Mouse (Mus musculus) intestine, embryonic 15.5 days (tissue): Measurements from ENCODE around the gene Apbb2. TPM values are rescaled to one million over a fixed set of nuclear protein-coding genes. Genes with fewer than 3 reads are reported as not detected.

Experiments used
- ATAC-seq: fragments of 200-750 bp; cut with Nextera tagmentation; 2 replicates; pipeline ENCODE4 v1.8.0; 2017; ENCODE audit warnings: moderate TSS enrichment, moderate library complexity
- H3K27ac ChIP-seq: fragments of 300-500 bp; sonication (generic); 2 replicates; pipeline ENCODE4 v1.5.1; 2015; ENCODE audit warnings: mild to moderate bottlenecking, inconsistent platforms
- H3K27me3 ChIP-seq: fragments of 300-500 bp; sonication (generic); replicated peaks from 2 replicates; pipeline ENCODE4 v1.6.1; 2015; ENCODE audit warnings: inconsistent platforms
- H3K36me3 ChIP-seq: fragments of 300-500 bp; sonication (generic); 2 replicates; pipeline ENCODE4 v1.6.1; 2015; ENCODE audit warnings: inconsistent platforms
- H3K4me1 ChIP-seq: fragments of 300-500 bp; sonication (generic); replicated peaks from 2 replicates; pipeline ENCODE4 v1.6.1; 2015; ENCODE audit warnings: inconsistent platforms
- H3K4me2 ChIP-seq: fragments of 300-500 bp; sonication (generic); replicated peaks from 2 replicates; pipeline ENCODE4 v1.6.1; 2015; ENCODE audit warnings: mild to moderate bottlenecking, inconsistent platforms
- H3K4me3 ChIP-seq: fragments of 300-500 bp; sonication (generic); replicated peaks from 2 replicates; pipeline ENCODE4 v1.5.1; 2015; ENCODE audit warnings: inconsistent platforms
- H3K9ac ChIP-seq: fragments of 300-500 bp; sonication (generic); 2 replicates; pipeline ENCODE4 v1.6.1; 2015; ENCODE audit warnings: inconsistent platforms
- H3K9me3 ChIP-seq: fragments of 300-500 bp; sonication (generic); 2 replicates; pipeline ENCODE4 v1.6.1; 2016; ENCODE audit warnings: inconsistent platforms
- WGBS: fragments of 180-500 bp; shearing (Covaris S2); methylation state at CpG from one replicate; pipeline ENCODE4 v1.1.7; 2015; 5-methylcytosine and 5-hydroxymethylcytosine counted together
- polyA plus RNA-seq: library from polyadenylated mRNA; unstranded; fragments of >200 nt; fragmentation: Nextera tagmentation; extraction: Ambion mirVana; gene quantifications from 2 replicates; pipeline ENCODE4 v1.2.1, GENCODE M21; 2015

The Apbb2 gene
- polyA plus RNA-seq, 1 experiment from 2014 or later = 35.4 TPM

DNA sequence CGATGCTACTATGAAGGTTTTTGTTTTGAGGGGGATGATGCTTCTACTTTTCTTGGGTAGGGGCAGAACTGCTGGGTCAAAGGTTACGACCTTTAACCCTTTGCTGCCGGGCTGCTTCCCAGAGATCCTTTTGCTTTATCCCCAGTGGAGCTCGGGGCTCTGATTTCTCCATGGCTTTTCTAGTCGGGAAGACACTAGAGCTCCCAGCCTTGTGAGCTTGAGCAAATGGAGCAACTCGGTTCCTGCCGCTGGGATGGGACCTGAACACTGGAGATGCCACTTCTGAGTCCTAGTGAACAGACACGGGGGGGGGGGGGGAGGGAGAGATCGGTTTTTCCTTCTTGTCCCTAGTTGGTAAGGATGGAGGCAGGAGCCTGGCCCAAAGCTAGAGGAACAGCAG is 308.3 kb downstream of the Apbb2 start:
- Histone ChIP-seq H3K9me3 (no peaks in the 10 kb centered on the region), H3K4me1 (no peaks in the 10 kb centered on the region), H3K9ac (no peak overlapping the region), H3K36me3 (no peaks in the 10 kb centered on the region), H3K4me3 (no peak overlapping the region), H3K27ac (no peak overlapping the region), H3K4me2 (no peak overlapping the region), H3K27me3 (no peaks in the 10 kb centered on the region)
- WGBS = 76% methylated on average over 9 of the region's 9 CpGs
- no peak for ATAC-seq

DNA sequence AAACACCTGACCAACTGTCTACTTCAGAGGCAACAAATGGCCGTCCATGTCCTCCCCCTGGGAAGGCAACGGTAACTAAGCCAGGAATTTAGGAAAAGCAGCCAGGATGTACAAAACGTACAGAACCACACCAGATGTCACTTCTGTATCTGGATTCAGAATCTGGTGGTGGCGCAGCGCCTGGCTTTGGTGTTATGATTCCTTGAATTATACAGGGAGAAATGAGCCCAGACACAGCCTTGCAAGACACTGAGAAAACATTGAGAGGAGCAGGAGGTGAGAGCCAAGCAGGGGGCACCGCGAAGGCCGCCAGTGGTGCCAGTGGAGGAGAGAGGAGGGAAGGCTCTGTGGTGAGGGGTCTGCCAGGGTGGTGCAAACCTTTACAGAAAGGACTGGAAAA is 313.1 kb downstream of the Apbb2 start:
- H3K4me1 ChIP-seq = no peaks in the 10 kb centered on the region
- H3K36me3 ChIP-seq = no peaks in the 10 kb centered on the region
- no peak for ATAC-seq
- H3K4me3 ChIP-seq = no peak overlapping the region
- no peak overlapping the region for H3K27ac ChIP-seq
- no peak overlapping the region for H3K4me2 ChIP-seq
- no peak overlapping the region for H3K9ac ChIP-seq
- no peaks in the 10 kb centered on the region for H3K9me3 ChIP-seq
- WGBS = 83% methylated on average over 8 of the region's 8 CpGs
- H3K27me3 ChIP-seq = no peaks in the 10 kb centered on the region

DNA sequence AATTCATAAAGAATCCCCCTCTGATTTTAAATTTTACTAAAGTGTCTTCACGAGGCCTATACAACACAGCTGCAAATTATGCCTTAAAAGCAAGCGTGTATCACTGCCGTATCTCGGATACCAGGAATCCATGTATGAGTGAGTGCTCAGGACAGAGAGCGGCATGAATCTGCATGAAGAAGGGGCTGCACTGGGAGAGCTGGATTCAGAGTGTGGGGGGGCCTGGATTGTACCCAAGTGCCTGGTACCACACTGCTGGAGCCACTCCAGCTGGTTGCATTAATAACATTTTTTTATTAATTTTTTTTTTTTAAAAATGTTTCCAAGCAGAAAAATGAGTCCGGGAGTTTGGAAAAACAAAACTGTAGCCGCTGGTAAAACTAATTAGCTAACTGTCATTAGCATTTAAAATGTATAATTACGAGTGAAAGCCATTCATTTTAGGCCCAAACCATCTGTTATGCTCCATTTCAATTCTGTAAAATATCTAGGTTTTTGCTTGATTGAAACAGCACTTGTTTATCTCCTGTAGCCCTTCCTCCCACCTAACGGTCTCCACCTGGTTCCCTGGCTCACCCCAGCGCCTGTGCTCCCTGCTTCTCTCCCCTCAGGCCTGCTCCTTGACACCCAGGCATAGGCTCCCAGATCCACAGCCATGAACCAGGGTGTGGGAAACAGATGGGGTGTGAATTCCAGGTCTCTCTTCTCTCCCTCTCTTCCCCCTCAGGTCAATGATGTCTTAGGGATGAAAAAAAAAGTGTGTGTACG is 314.1 kb downstream of the Apbb2 start:
- 82% methylated on average over 11 of the region's 11 CpGs for WGBS

DNA sequence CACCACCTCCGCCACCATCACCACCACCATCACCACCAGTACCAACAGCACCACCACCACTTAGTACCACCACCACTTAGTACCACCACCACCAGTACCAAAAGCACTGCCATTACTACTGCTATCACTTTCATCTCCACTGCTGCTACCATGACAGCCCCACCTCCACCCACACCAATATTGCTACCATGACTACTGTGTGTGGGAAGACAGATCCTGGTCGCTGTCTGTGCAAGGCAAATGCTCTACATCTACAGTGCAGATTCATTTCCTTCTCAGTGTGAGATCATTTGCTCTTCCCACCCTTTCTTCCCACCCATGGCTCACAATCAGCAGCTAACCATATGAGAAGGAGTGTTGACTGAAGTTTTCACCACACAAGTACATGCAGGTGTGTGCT is 315.7 kb downstream of the Apbb2 start:
- Histone ChIP-seq H3K27ac (no peak overlapping the region), H3K36me3 (no peaks in the 10 kb centered on the region), H3K9ac (no peak overlapping the region), H3K9me3 (no peaks in the 10 kb centered on the region), H3K4me2 (no peak overlapping the region), H3K4me1 (no peaks in the 10 kb centered on the region), H3K4me3 (no peak overlapping the region), H3K27me3 (no peaks in the 10 kb centered on the region)
- no peak for ATAC-seq
- 94% methylated on average over 2 of the region's 2 CpGs for WGBS

More for the DNA sequence above, 314.1 kb downstream of the Apbb2 start:
- H3K4me2 ChIP-seq = no peak overlapping the region
- no peaks in the 10 kb centered on the region for H3K27me3 ChIP-seq
- H3K9ac ChIP-seq = no peak overlapping the region
- no peak for ATAC-seq
- no peaks in the 10 kb centered on the region for H3K4me1 ChIP-seq
- no peaks in the 10 kb centered on the region for H3K9me3 ChIP-seq
- H3K36me3 ChIP-seq = no peaks in the 10 kb centered on the region
- no peak overlapping the region for H3K4me3 ChIP-seq
- H3K27ac ChIP-seq = no peak overlapping the region

DNA sequence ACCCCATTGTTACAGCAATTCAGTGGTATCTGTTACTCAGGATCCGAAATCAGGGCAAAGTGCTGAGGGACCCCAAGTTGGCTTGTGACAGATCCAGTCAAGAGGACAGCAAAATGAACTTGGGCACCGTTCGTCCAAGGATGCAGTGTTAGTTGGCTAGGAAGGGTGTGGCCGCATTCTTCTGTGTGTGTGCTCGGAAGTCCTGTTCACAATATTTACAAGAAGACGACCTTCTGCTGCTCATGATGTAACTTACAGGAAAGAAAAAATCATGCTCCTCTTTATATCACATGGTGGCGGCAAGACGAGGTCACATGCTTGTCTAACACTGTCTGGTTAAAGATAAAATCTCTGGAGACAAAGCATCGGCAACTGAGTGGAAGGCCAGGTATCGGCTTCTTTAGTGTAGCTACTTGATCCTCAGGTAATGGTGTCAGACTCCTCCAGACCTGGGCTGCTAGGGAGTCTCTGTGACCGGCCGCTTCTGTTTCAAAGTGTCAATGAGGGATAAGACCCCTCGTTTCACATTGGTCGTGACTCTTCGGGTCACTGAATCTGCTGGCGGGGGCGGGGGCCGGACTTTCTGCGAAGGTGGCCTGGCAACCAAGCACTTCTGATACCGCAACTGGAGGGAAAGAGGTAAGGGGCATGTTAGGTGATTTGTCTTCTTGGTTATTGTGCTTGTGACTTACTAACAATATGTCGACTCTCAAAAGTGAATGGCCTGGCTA is 316.3 kb downstream of the Apbb2 start:
- H3K27ac ChIP-seq = no peak overlapping the region
- no peak for ATAC-seq
- H3K4me1 ChIP-seq = no peaks in the 10 kb centered on the region
- WGBS = 85% methylated on average over 21 of the region's 21 CpGs
- no peaks in the 10 kb centered on the region for H3K27me3 ChIP-seq
- no peaks in the 10 kb centered on the region for H3K36me3 ChIP-seq
- no peak overlapping the region for H3K9ac ChIP-seq
- no peak overlapping the region for H3K4me3 ChIP-seq
- H3K4me2 ChIP-seq = no peak overlapping the region
- no peaks in the 10 kb centered on the region for H3K9me3 ChIP-seq

DNA sequence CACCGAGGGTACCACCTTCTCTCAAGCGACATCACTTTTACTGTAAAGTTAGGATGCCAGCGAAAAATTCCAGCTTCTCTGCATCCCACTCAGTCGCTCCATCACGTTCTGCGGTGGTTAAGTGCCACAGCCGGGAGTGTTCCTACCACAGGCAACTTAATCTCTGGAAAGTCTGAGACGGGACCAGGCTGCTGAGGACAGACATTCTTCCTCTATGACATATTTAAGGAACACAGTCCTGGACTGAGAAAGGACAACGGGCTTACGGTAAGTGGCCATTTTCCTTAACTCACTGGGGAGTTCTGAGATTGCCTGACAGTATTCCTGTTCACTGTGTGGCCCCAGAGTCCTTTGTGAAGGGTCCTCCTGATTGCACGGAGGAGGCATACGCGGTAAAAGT is 318.0 kb downstream of the Apbb2 start:
- H3K4me2 ChIP-seq = no peak overlapping the region
- no peaks in the 10 kb centered on the region for H3K36me3 ChIP-seq
- no peaks in the 10 kb centered on the region for H3K27me3 ChIP-seq
- no peak for ATAC-seq
- no peak overlapping the region for H3K27ac ChIP-seq
- H3K9ac ChIP-seq = no peak overlapping the region
- 88% methylated on average over 13 of the region's 13 CpGs for WGBS
- H3K4me1 ChIP-seq = no peaks in the 10 kb centered on the region
- no peak overlapping the region for H3K4me3 ChIP-seq
- no peaks in the 10 kb centered on the region for H3K9me3 ChIP-seq

DNA sequence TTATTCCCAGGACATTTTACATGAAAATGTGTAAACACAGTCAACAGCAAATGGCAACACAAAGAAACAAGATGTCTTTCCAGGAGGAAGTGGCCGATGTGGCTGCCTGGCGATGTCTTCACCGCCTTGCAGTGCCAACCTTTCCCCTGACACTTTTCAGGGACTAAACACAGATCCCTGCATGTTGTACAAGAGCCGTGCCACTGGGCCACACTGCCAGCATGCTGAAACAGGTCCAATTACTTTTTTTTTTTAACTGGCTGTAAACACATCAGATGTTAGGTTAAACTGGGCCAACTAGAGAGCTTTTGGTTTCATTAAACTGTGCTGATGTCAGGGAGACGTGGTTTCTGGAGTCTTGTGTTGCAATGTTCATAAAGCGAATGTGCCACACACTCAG is 319.7 kb downstream of the Apbb2 start:
- Histone ChIP-seq H3K9me3 (no peaks in the 10 kb centered on the region), H3K27me3 (no peaks in the 10 kb centered on the region), H3K4me3 (no peak overlapping the region), H3K27ac (no peak overlapping the region), H3K4me1 (no peaks in the 10 kb centered on the region), H3K4me2 (no peak overlapping the region), H3K36me3 (no peaks in the 10 kb centered on the region), H3K9ac (no peak overlapping the region)
- no peak for ATAC-seq
- WGBS = 87% methylated on average over 6 of the region's 6 CpGs

DNA sequence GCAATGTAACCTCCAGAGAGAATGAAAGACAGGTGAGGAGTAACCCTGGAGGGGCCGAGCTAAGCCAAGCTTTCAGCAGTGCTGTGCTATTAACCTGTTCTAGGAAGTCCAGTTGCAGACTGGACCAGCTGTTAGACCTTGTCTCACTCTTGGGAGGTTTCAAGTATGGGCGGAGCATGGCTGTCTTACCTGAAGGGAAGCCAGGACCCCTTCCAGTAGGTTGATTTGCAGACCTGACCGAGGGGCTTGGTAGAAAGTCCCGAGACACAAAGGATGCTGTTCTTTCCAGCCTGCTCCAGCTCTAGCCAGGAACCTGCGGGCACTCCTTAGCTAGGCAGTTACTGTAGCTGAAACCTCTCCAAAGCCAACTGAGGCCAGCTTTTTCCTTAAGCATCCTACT is 322.5 kb downstream of the Apbb2 start:
- H3K4me2 ChIP-seq = no peak overlapping the region
- ATAC-seq = no peak
- no peaks in the 10 kb centered on the region for H3K4me1 ChIP-seq
- no peaks in the 10 kb centered on the region for H3K9me3 ChIP-seq
- no peak overlapping the region for H3K27ac ChIP-seq
- H3K36me3 ChIP-seq = no peaks in the 10 kb centered on the region
- no peak overlapping the region for H3K9ac ChIP-seq
- H3K27me3 ChIP-seq = no peaks in the 10 kb centered on the region
- no peak overlapping the region for H3K4me3 ChIP-seq
- WGBS = 89% methylated on average over 5 of the region's 5 CpGs

DNA sequence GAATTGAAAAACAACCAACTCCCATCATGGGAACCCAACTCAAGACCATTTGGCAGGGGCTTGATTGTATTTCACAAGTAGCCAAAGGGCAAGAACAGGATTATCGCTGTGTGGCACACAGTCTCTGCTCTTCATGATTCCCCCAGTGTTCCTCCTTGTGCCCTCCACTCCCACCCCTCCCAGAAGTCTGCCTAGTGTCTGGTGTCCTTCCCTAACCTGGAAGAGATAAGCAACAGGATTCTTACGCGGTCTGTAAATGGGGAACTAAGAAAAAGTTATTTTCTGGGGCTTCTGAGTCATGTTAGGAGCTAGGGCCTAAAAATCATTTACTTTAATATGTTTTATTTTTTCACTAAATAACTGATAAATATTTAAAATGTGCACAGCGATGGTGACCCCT is 323.6 kb downstream of the Apbb2 start:
- H3K4me3 ChIP-seq = no peak overlapping the region
- no peak overlapping the region for H3K9ac ChIP-seq
- no peaks in the 10 kb centered on the region for H3K36me3 ChIP-seq
- no peak overlapping the region for H3K4me2 ChIP-seq
- ATAC-seq = no peak
- no peaks in the 10 kb centered on the region for H3K9me3 ChIP-seq
- H3K27me3 ChIP-seq = no peaks in the 10 kb centered on the region
- no peaks in the 10 kb centered on the region for H3K4me1 ChIP-seq
- 88% methylated on average over 4 of the region's 4 CpGs for WGBS
- no peak overlapping the region for H3K27ac ChIP-seq

DNA sequence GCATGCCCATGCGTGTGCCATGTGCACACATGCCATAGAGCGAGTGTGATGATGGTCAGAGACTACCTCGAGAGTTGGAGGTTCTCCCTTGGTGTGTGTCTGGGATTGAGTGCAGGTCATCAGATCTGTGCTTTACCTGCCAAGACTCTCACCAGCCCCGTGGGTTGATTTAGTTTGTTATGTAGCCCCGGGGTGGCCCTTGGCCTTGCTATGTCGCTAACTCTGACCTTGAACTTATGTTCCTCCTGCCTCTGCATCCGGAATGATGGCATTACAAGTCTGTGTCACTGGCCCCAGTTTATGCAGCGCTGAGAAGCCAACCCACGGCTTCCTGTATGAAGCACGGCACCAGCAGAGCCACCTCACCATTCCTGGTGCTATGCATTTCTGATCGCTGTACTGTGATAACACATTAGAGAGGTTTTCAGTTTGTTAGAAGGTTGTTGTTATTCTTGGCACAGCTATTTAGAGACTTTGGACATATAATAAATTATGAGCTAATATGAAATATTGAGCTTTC is 324.4 kb downstream of the Apbb2 start:
- Histone ChIP-seq H3K9me3 (no peaks in the 10 kb centered on the region), H3K4me1 (no peaks in the 10 kb centered on the region), H3K4me3 (no peak overlapping the region), H3K4me2 (no peak overlapping the region), H3K27ac (no peak overlapping the region), H3K36me3 (no peaks in the 10 kb centered on the region), H3K9ac (no peak overlapping the region), H3K27me3 (no peaks in the 10 kb centered on the region)
- no peak for ATAC-seq
- 84% methylated on average over 11 of the region's 11 CpGs for WGBS

DNA sequence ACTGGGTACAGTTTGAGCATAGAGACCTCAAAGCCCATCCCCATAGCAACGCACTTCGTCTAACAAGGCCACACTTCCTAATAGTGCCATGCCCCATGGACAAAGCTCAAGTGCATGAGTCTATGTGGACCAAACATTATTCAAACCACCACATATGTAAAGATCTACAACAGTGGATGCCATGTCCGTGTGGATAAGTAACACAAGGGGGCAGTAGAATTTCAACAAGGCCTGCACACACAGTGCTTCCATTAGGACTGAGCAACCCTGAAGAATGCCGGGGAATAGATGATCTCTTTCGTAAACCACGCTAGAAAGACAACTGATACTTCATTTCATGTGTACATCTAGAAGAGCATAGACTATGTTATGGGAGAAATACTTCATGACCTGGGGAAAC is 337.8 kb downstream of the Apbb2 start:
- no peak for ATAC-seq
- Histone ChIP-seq H3K9me3 (no peaks in the 10 kb centered on the region), H3K4me2 (no peak overlapping the region), H3K4me3 (no peak overlapping the region), H3K9ac (no peak overlapping the region), H3K4me1 (no peaks in the 10 kb centered on the region), H3K27me3 (no peaks in the 10 kb centered on the region), H3K27ac (no peak overlapping the region), H3K36me3 (no peaks in the 10 kb centered on the region)
- 80% methylated on average over 6 of the region's 6 CpGs for WGBS

DNA sequence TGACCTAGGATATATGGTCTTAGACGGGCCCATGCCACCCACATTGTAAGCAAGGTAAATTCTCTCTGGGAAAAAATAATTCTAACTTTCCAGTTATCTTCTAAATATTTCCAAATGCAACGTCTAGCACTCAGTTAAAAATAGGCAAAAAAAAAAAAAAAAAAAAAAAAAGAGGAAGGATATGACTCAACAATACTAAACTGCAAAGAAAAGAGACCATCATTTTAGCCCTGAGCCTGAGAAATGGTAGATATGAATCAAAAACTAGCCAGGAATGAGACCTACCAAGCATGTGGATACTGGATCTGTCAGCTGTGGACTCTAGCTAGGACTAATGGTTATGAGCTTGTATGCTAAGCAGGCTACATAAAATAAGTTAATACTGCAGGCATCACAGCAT is 338.9 kb downstream of the Apbb2 start:
- no peaks in the 10 kb centered on the region for H3K9me3 ChIP-seq
- no peak overlapping the region for H3K27ac ChIP-seq
- no peak overlapping the region for H3K9ac ChIP-seq
- no peak overlapping the region for H3K4me2 ChIP-seq
- 76% methylated on average over 2 of the region's 2 CpGs for WGBS
- H3K4me3 ChIP-seq = no peak overlapping the region
- no peaks in the 10 kb centered on the region for H3K36me3 ChIP-seq
- no peaks in the 10 kb centered on the region for H3K27me3 ChIP-seq
- H3K4me1 ChIP-seq = no peaks in the 10 kb centered on the region
- no peak for ATAC-seq

DNA sequence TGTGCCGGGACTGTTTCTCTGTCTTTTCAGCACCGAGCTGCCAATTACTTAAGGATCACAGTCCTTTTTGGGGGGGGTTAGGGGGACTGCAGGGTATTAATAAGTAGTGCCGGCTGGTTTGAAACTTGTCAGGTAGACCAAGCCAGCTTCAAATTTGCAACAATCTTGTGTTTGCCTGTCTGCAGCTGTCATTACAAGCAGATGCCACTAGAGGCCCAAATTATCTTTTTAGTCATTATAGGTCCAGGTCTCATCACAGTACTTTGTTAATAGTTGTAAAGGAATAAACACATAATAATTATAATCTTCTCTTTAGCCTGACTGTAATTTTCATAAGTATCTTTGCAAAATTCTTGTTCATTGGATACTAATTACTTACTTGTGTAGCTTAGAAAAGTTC is 344.2 kb downstream of the Apbb2 start:
- Histone ChIP-seq H3K9ac (no peak overlapping the region), H3K36me3 (no peaks in the 10 kb centered on the region), H3K4me2 (no peak overlapping the region), H3K27ac (no peak overlapping the region), H3K4me3 (no peak overlapping the region), H3K4me1 (no peaks in the 10 kb centered on the region), H3K9me3 (no peaks in the 10 kb centered on the region), H3K27me3 (no peaks in the 10 kb centered on the region)
- 66% methylated on average over 3 of the region's 3 CpGs for WGBS
- ATAC-seq = no peak
